Mouse (Mus musculus) thymus, adult 2 months (tissue): ENCODE measurements around the gene Sema7a.
A peak's percentile ranks its signal among the peaks of the same experiment; 100 is the strongest.

Source experiments
- CTCF ChIP-seq: fragments of 200-500 bp; IDR thresholded peaks from 2 replicates; pipeline ENCODE4 v1.5.1; 2012; ENCODE audit warnings: mild to moderate bottlenecking, control low read depth, low read length, moderate library complexity, borderline replicate concordance; ENCODE audit not compliant: control insufficient read depth, poor library complexity, insufficient read depth; ENCODE audit errors: extremely low read depth
- POLR2A ChIP-seq: fragments of 200-500 bp; IDR thresholded peaks from 2 replicates; pipeline ENCODE4 v1.6.1; 2012; ENCODE audit warnings: mild to moderate bottlenecking, low read length, control low read depth, moderate library complexity; ENCODE audit not compliant: control insufficient read depth, poor library complexity, insufficient read depth; ENCODE audit errors: extremely low read depth

DNA sequence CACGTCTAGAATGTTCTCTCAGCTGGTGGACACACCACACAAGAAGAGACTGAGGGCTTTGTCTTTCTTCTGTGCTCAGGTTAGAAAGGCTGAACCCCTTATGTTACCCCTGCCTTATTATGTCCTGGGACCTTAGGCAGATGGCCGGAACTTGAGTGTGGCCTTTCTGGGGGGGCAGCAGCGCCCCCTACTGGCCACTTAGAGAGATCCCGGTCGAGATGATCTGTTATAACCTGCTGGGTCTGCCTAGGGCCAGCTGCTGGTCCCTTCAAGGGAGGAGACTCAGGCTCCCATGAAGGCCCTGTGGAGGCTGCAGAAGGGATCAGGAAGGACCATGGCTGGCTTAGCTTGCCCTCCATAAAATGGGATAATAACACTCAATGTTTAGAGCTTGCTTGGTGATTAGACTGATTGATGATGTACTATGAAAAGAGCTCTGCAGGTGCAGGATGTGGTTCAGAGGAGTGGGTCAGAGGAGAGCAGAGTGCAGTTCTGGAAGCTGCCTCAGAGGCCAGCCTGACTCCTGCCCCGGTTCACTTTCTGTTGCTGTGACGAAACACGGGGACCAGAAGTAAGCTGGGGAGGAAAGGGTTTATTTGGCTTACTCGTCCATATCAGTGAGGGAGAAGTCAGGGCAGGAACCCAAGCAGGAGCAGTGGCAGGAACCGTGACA, 50.7 kb downstream of the Sema7a start:
- TF ChIP-seq CTCF (peak; percentile 89), POLR2A (no peak)
